Mouse (Mus musculus) fat pad, adult 2 months (tissue): ENCODE data around the gene Col27a1.
A peak's percentile ranks its signal among the peaks of the same experiment; 100 is the strongest.
"Not testable (repeated sequence)": the region's sequence is repeated elsewhere in the genome, so short reads cannot be mapped to it uniquely, and the experiment has no call there.

Experiments
- DNase-seq: peaks from one replicate; pipeline ENCODE4 v3.0.0-alpha.2; 2011; ENCODE audit warnings: low read depth, low spot score; ENCODE audit errors: extremely low read depth

The Col27a1 gene

GRCm38 (mm10) chr4:63307175-63308062 is 93.6 kb downstream of the Col27a1 start:
- no peak for DNase-seq

DNA sequence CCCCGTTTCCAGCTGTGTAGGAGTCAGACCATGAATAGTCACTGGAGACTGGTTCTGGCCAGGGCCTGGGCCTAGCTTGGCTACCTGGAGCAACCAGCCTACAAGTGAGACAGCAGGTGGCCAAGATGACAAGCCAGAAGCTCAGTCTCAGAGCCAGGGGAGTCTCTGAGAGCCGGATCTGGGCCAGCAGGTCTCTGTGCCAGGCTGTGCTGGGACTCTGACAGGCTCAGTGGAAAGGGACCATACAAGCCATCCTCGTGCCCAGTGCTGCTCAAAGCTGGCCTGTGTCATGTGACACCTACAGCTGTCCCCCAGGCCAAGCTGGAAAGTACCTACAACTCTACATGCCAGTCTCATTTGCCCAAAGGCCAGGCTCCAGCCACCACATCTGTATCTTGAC is 94.5 kb downstream of the Col27a1 start:
- no peak for DNase-seq

DNA sequence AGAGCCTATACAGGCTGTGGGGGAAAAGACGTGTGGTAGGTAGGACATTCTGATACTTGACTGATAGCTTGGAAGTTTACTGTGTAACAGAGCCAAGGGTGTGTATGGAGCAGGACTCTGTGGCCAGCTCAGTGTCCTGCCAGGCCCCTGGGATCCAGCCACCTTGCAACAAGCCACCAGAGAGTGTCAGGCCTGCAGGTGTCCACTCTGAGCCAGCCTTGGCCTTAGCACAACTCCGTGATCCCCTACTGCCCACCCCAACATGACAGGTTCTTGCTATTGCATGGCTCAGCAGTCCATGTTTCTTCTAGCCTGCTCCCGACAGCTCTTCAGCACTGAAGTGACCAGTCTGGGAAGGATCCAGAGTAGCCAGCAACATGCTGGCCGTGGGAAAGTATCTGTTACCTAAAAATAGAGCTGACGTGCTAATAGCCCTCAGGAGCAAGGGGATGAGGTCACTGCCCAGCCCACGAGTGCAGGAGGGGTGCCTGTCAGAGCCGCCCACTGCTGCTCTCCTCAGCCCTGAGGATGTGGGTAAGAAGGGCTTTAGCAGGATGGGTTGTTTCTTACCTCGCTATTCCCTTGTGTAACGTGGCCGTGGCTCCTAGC is 96.5 kb downstream of the Col27a1 start:
- DNase-seq, result no peak

GRCm38 (mm10) chr4:63311426-63311825 is 97.6 kb downstream of the Col27a1 start:
- DNase-seq, result no peak

GRCm38 (mm10) chr4:63314063-63314462 is 100.3 kb downstream of the Col27a1 start:
- DNase-seq, result no peak

- no peak for DNase-seq
Measured at GRCm38 (mm10) chr4:63316076-63316746, 102.4 kb downstream of the Col27a1 start.

GRCm38 (mm10) chr4:63319566-63319965 is 105.8 kb downstream of the Col27a1 start:
- not testable (repeated sequence) for DNase-seq

DNA sequence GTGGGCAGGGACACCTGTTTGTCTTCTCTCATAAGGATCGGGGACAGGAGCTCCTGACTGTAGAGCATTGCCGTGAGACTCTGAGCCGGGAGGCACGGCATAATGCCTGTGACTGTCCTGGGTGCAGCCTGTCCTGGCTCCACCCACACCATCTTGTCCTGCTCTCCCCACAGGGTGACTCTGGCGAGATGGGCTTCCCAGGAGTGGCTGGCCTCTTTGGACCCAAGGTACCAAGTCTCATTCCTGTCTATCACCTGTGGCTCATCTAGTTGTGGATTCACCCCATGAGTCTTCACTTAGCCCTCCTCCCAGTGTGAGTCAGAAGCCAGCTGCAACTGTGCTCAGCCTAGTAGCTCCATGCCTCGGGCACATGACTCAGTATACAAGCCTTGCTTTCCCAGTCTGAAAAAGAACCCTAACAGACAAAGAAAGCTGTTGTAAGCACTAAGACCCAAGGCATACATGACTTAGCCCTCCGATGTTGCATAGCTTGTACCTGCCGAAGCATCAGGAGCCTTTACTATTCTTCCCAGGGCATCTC is 109.5 kb downstream of the Col27a1 start:
- DNase-seq, result no peak

- no peak for DNase-seq
Measured at GRCm38 (mm10) chr4:63333403-63333802, 119.6 kb downstream of the Col27a1 start.

GRCm38 (mm10) chr4:63338414-63339076 is 124.7 kb downstream of the Col27a1 start:
- no peak for DNase-seq

- peak; percentile 84 for DNase-seq
Measured at GRCm38 (mm10) chr4:63342491-63342890, 128.7 kb downstream of the Col27a1 start.

DNA sequence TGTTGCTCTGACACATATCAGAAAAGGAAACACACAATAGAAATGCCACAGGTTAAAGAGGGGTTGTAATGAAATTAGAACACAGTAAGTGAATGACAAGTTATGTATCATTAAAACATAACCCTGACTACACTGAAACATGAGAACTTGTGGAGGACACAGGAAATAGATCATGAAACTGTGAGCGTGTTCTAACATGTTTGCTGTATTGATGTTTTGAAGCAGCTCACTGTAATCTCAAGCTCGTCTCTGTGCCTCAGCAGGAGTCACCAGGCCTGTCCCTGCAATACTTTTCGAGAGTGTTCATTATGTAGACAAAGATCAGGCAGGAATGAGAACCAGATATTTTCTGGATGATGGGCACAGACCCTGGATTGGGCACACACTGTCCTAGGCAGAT is 129.8 kb downstream of the Col27a1 start:
- DNase-seq, result no peak

DNA sequence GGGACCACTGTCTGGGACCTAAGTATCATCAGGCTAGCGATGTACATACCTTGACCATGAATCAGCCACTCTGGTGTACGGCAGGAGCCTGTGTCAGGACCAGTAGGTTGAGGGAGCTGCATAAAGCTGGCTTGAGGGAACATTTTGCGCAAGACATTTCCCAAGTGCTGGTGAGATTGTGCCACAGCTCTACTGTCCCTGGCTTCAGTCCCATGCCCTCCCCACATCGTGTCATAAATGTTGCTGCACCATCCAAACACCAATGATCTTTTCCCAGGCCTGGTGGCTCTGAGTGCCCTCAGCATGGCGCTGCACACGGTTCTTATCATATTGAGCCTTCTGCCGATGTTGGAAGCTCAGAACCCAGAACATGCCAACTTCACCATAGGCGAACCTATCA is 130.5 kb downstream of the Col27a1 start, which contains the start of gene Orm1:
Gene Orm1, plus strand, starts transcription at position 266 of the 400 bp plus-strand sequence.
- DNase-seq, result peak; percentile 93

DNA sequence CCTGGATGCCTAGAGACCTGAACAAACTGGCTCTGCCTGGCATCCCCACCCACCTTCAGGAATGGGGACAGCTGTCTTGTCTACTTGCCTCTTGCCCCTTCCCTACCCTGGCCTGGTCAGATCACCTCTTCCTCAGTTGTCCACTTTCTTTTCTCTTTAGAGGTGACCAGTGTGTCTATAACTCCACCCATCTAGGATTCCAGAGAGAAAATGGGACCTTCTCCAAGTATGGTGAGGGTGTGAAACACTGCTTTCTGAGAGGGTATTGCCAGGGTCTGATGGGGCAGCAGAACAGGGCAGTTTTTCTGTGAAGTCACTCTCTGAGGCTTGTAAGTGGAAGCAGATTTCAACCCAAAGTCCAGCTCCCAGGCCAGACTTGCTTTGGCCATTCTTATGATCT is 131.5 kb downstream of the Col27a1 start:
- no peak for DNase-seq

- DNase-seq, result no peak
Measured at GRCm38 (mm10) chr4:63346659-63347058, 132.9 kb downstream of the Col27a1 start.

- no peak for DNase-seq
Measured at GRCm38 (mm10) chr4:63348524-63348923, 134.7 kb downstream of the Col27a1 start.

GRCm38 (mm10) chr4:63355877-63356665 is 142.3 kb downstream of the Col27a1 start, which contains the start of gene Orm3:
TSS of gene Orm3 (plus strand) at chr4:63356162.
- DNase-seq, result no peak

DNA sequence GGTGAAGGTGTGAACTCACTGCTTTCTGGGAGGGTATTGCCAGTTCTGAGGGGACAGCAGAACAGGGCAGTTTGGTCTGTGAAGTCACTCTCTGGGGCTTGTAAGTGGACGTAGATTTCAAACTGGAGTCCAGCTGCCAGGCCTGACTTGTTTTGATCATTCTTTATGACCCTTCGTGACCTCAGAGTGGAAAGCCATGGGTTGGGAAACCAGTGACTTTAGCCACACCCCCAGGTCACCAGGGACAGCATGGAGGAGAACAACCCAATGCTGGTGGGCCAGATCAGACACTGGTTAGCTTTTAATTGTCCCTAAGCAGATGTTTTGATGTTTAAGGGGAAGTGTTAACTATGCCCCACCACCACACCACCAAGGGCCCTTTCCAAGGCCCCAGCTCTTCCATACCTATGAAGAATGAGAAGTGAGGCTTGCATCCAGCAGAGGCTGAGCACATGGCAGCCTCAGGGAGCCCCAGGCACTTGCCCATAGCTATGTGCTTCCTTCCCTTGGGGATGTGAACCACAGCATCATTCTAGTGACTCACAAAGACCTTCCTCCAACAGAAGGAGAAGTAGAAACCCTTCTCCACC is 143.3 kb downstream of the Col27a1 start:
- no peak for DNase-seq

- no peak for DNase-seq
Measured at GRCm38 (mm10) chr4:63359861-63360260, 146.1 kb downstream of the Col27a1 start.

DNA sequence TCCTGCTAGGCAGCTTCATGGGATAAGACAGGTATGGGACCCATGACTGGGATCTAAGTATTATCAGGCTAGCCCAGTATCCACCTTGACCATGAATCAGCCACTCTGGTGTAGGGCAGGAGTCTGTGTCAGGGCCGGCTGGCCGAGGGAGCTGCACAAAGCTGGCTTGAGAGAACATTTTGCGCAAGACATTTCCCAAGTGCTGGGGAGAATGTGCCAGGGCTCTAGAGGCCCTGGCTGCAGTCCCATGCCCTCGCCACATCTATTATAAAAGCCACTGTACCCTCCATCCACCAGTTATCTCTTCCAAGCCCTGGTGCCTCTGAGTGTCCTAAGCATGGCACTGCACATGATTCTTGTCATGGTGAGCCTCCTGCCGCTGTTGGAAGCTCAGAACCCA is 148.3 kb downstream of the Col27a1 start, which contains the start of gene Orm2:
Gene Orm2, plus strand, starts transcription at position 300 of the 400 bp plus-strand sequence.
- no peak for DNase-seq
